Mouse (Mus musculus) spleen, adult 2 months (tissue): ENCODE data around the gene Stx1a.

Experiments
- CTCF ChIP-seq: fragments of 200-500 bp; IDR thresholded peaks from 2 replicates; pipeline ENCODE4 v1.5.1; 2011; ENCODE audit warnings: mild to moderate bottlenecking, inconsistent platforms; ENCODE audit not compliant: insufficient read depth, insufficient read length, insufficient replicate concordance; ENCODE audit errors: extremely low read depth
- POLR2A ChIP-seq: fragments of 200-500 bp; IDR thresholded peaks from 2 replicates; pipeline ENCODE4 v1.6.1; 2011; ENCODE audit warnings: low read depth, low read length, inconsistent platforms

GRCm38 (mm10) chr5:134974921-134975320 is 48.4 kb upstream of the Stx1a start:
- TF ChIP-seq CTCF (no peak), POLR2A (no peak)
